Mouse (Mus musculus) lung, embryonic 14.5 days (tissue): Measurements from ENCODE around the gene Gm10719. TPM values are rescaled to one million over a fixed set of nuclear protein-coding genes. Genes with fewer than 3 reads are reported as not detected.
"Not testable (repeated sequence)": the region's sequence is repeated elsewhere in the genome, so short reads cannot be mapped to it uniquely, and the experiment has no call there.

ENCODE experiments used
- ATAC-seq: fragments of 200-750 bp; cut with Nextera tagmentation; 2 replicates; pipeline ENCODE4 v1.8.0; 2017; ENCODE audit warnings: mild to moderate bottlenecking, moderate TSS enrichment, moderate library complexity; ENCODE audit not compliant: insufficient read depth
- DNase-seq: peaks from one replicate; pipeline ENCODE4 v3.0.0-alpha.2; 2015
- H3K27ac ChIP-seq: fragments of 300-500 bp; sonication (generic); 2 replicates; pipeline ENCODE4 v1.5.1; 2014; ENCODE audit warnings: low read depth, mild to moderate bottlenecking, moderate library complexity
- H3K27me3 ChIP-seq: fragments of 300-500 bp; sonication (generic); 2 replicates; pipeline ENCODE4 v1.6.1; 2014; ENCODE audit warnings: low read length, control low read depth; ENCODE audit not compliant: insufficient read depth
- H3K36me3 ChIP-seq: fragments of 300-500 bp; sonication (generic); 2 replicates; pipeline ENCODE4 v1.6.1; 2014; ENCODE audit warnings: control low read depth; ENCODE audit not compliant: insufficient read depth
- H3K4me1 ChIP-seq: fragments of 300-500 bp; sonication (generic); 2 replicates; pipeline ENCODE4 v1.6.1; 2014; ENCODE audit warnings: antibody characterized with exemption, control low read depth; ENCODE audit not compliant: insufficient read depth
- H3K4me2 ChIP-seq: fragments of 300-500 bp; sonication (generic); 2 replicates; pipeline ENCODE4 v1.6.1; 2014; ENCODE audit warnings: mild to moderate bottlenecking
- H3K4me3 ChIP-seq: fragments of 300-500 bp; sonication (generic); 2 replicates; pipeline ENCODE4 v1.5.1; 2014; ENCODE audit warnings: low read depth, low read length
- H3K9ac ChIP-seq: fragments of 300-500 bp; sonication (generic); 2 replicates; pipeline ENCODE4 v1.6.1; 2014
- H3K9me3 ChIP-seq: fragments of 300-500 bp; sonication (generic); 2 replicates; pipeline ENCODE4 v1.6.1; 2016; ENCODE audit warnings: low read depth, low read length, control low read depth
- WGBS: fragments of 180-500 bp; shearing (Covaris S2); extraction: QIAGEN DNeasy Blood & Tissue Kit; methylation state at CpG from one replicate; pipeline ENCODE4 v1.1.7; 2014; 5-methylcytosine and 5-hydroxymethylcytosine counted together
- polyA plus RNA-seq: library from polyadenylated mRNA; unstranded; fragments of >200 nt; fragmentation: Nextera tagmentation; extraction: Ambion mirVana; gene quantifications from 2 replicates; pipeline ENCODE4 v1.2.1, GENCODE M21; 2014

Gene Gm10719
- polyA plus RNA-seq, 1 experiment from 2014 or later = not detected

DNA sequence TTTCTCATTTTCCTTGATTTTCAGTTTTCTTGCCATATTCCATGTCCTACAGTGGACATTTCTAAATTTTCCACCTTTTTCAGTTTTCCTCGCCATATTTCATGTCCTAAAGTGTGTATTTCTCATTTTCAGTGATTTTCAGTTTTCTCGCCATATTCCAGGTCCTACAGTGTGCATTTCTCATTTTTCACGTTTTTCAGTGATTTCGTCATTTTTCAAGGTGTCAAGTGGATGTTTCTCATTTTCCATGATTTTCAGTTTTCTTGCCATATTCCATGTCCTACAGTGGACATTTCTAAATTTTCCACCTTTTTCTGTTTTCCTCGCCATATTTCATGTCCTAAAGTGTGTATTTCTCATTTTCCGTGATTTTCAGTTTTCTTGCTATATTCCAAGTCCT, 8.4 kb downstream of the Gm10719 start:
- not testable (repeated sequence) for DNase-seq, H3K4me2 ChIP-seq, H3K9me3 ChIP-seq, H3K36me3 ChIP-seq, H3K9ac ChIP-seq, H3K27ac ChIP-seq, H3K4me3 ChIP-seq, ATAC-seq, H3K27me3 ChIP-seq, H3K4me1 ChIP-seq
- 61% methylated on average over 4 of the region's 6 CpGs for WGBS

DNA sequence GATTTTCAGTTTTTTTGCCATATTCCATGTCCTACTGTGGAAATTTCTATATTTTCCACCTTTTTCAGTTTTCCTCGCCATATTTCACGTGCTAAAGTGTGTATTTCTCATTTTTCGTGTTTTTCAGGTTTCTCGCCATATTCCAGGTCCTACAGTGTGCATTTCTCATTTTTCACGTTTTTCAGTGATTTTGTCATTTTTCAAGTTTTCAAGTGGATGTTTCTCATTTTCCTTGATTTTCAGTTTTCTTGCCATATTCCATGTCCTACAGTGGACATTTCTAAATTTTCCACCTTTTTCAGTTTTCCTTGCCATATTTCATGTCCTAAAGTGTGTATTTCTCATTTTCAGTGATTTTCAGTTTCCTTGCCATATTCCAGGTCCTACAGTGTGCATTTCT, 8.9 kb downstream of the Gm10719 start:
- H3K9me3 ChIP-seq, H3K27me3 ChIP-seq, H3K27ac ChIP-seq, ATAC-seq, H3K4me2 ChIP-seq, H3K4me1 ChIP-seq, DNase-seq, H3K4me3 ChIP-seq, H3K36me3 ChIP-seq, H3K9ac ChIP-seq: not testable (repeated sequence)
- WGBS = 72% methylated on average over 5 of the region's 5 CpGs

GRCm38 (mm10) chr9:3026741-3027140, 9.5 kb downstream of the Gm10719 start:
- ATAC-seq = not testable (repeated sequence)
- 66% methylated on average over 9 of the region's 9 CpGs for WGBS

DNA sequence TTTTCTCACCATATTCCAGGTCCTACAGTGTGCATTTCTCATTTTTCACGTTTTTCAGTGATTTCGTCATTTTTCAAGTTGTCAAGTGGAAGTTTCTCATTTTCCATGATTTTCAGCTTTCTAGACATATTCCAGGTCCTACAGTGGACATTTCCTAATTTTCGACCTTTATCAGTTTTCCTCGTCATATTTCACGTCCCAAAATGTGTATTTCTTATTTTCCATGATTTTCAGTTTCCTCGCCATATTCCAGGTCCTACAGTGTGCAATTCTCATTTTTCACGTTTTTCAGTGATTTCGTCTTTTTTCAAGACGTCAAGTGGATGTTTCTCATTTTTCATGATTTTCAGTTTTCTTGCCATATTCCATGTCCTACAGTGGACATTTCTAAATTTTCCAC, 10.0 kb downstream of the Gm10719 start:
- not testable (repeated sequence) for H3K9me3 ChIP-seq, H3K4me2 ChIP-seq, H3K27me3 ChIP-seq, H3K4me1 ChIP-seq, H3K4me3 ChIP-seq, H3K36me3 ChIP-seq, H3K9ac ChIP-seq, ATAC-seq, H3K27ac ChIP-seq
- DNase-seq = peak; percentile 69
- 68% methylated on average over 9 of the region's 9 CpGs for WGBS

More at GRCm38 (mm10) chr9:3026741-3027140, 9.5 kb downstream of the Gm10719 start:
- H3K9me3 ChIP-seq, H3K27me3 ChIP-seq, H3K36me3 ChIP-seq, H3K4me2 ChIP-seq, H3K4me3 ChIP-seq, H3K4me1 ChIP-seq, DNase-seq, H3K9ac ChIP-seq, H3K27ac ChIP-seq: not testable (repeated sequence)

DNA sequence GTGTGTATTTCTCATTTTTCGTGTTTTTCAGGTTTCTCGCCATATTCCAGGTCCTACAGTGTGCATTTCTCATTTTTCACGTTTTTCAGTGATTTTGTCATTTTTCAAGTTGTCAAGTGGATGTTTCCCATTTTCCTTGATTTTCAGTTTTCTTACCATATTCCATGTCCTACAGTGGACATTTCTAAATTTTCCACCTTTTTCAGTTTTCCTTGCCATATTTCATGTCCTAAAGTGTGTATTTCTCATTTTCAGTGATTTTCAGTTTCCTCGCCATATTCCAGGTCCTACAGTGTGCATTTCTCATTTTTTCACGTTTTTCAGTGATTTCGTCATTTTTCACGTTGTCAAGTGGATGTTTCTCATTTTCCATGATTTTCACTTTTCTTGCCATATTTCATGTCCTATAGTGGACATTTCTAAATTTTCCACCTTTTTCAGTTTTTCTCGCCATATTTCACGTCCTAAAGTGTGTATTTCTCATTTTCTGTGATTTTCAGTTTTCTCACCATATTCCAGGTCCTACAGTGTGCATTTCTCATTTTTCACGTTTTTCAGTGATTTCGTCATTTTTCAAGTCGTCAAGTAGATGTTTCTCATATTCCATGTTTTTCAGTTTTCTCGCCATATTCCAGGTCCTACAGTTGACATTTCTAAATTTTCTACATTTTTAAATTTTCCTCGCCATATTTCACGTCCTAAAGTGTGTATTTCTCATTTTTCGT, 12.2 kb downstream of the Gm10719 start:
- H3K27me3 ChIP-seq, DNase-seq, H3K4me2 ChIP-seq, H3K36me3 ChIP-seq, H3K9ac ChIP-seq, H3K9me3 ChIP-seq, H3K4me1 ChIP-seq, H3K27ac ChIP-seq, H3K4me3 ChIP-seq, ATAC-seq: not testable (repeated sequence)
- WGBS = 64% methylated on average over 12 of the region's 16 CpGs

DNA sequence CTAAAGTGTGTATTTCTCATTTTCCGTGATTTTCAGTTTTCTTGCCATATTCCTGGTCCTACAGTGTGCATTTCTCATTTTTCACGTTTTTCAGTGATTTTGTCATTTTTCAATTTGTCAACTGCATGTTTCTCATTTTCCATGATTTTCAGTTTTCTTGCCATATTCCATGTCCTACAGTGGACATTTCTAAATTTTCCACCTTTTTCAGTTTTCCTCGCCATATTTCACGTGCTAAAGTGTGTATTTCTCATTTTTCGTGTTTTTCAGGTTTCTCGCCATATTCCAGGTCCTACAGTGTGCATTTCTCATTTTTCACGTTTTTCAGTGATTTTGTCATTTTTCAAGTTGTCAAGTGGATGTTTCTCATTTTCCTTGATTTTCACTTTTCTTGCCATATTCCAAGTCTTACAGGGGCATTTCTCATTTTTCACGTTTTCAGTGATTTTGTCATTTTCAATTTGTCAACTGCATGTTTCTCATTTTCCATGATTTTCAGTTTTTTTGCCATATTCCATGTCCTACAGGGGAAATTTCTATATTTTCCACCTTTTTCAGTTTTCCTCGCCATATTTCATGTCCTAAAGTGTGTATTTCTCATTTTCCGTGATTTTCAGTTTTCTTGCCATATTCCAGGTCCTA, 13.6 kb downstream of the Gm10719 start:
- not testable (repeated sequence) for H3K27ac ChIP-seq, H3K4me3 ChIP-seq, H3K36me3 ChIP-seq, H3K4me1 ChIP-seq, H3K9ac ChIP-seq, H3K9me3 ChIP-seq, H3K4me2 ChIP-seq, ATAC-seq, H3K27me3 ChIP-seq
- 59% methylated on average over 2 of the region's 10 CpGs for WGBS
- DNase-seq = peak; percentile 89

DNA sequence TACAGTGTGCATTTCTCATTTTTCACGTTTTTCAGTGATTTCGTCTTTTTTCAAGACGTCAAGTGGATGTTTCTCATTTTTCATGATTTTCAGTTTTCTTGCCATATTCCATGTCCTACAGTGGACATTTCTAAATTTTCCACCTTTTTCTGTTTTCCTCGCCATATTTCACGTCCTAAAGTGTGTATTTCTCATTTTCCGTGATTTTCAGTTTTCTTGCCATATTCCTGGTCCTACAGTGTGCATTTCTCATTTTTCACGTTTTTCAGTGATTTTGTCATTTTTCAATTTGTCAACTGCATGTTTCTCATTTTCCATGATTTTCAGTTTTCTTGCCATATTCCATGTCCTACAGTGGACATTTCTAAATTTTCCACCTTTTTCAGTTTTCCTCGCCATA, 17.1 kb downstream of the Gm10719 start, which contains the start of gene Gm17535:
TSS of gene Gm17535 (plus strand) at position 301 of the 400 bp plus-strand sequence.
- H3K27ac ChIP-seq, H3K4me3 ChIP-seq, H3K4me1 ChIP-seq, H3K36me3 ChIP-seq, ATAC-seq, H3K9ac ChIP-seq, H3K9me3 ChIP-seq, H3K4me2 ChIP-seq, H3K27me3 ChIP-seq, DNase-seq: not testable (repeated sequence)
- WGBS = no CpG with 5 or more reads among the region's 8 CpGs

DNA sequence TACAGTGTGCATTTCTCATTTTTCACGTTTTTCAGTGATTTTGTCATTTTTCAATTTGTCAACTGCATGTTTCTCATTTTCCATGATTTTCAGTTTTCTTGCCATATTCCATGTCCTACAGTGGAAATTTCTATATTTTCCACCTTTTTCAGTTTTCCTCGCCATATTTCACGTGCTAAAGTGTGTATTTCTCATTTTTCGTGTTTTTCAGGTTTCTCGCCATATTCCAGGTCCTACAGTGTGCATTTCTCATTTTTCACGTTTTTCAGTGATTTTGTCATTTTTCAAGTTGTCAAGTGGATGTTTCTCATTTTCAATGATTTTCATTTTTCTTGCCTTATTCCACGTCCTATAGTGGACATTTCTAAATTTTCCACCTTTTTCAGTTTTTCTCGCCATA, 19.4 kb downstream of the Gm10719 start, which contains the start of gene Gm10715:
TSS of gene Gm10715 (plus strand) at position 301 of the 400 bp plus-strand sequence.
- H3K4me3 ChIP-seq, H3K4me2 ChIP-seq, H3K27me3 ChIP-seq, ATAC-seq, H3K4me1 ChIP-seq, H3K9me3 ChIP-seq, H3K27ac ChIP-seq, DNase-seq, H3K36me3 ChIP-seq, H3K9ac ChIP-seq: not testable (repeated sequence)
- 71% methylated on average over 6 of the region's 8 CpGs for WGBS

DNA sequence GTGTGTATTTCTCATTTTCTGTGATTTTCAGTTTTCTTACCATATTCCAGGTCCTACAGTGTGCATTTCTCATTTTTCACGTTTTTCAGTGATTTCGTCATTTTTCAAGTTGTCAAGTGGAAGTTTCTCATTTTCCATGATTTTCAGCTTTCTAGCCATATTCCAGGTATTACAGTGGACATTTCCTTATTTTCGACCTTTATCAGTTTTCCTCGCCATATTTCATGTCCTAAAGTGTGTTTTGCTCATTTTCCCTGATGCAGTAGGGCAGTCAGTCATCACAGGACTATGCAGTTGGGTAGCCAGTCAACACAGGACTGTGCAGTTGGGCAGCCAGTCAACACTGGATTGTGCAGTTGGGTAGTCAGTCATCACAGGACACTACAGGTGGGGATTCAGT, 21.0 kb downstream of the Gm10719 start:
- H3K4me1 ChIP-seq, ATAC-seq: not testable (repeated sequence)
- 60% methylated on average over 4 of the region's 4 CpGs for WGBS

More for the DNA sequence above, 21.0 kb downstream of the Gm10719 start:
- not testable (repeated sequence) for H3K27ac ChIP-seq, H3K4me2 ChIP-seq, H3K27me3 ChIP-seq, H3K9ac ChIP-seq, H3K4me3 ChIP-seq, H3K36me3 ChIP-seq, DNase-seq, H3K9me3 ChIP-seq
